Mouse (Mus musculus) kidney, adult 2 months (tissue): ENCODE results near the gene Hnrnpul2.

ENCODE experiments used
- CTCF ChIP-seq: fragments of 200-500 bp; conservative IDR thresholded peaks from 2 replicates; pipeline ENCODE4 v1.5.1; 2011; ENCODE audit warnings: low read depth, mild to moderate bottlenecking, control low read depth, low read length, moderate library complexity, mixed read lengths; ENCODE audit not compliant: insufficient read depth, insufficient read length
- POLR2A ChIP-seq: fragments of 200-500 bp; IDR thresholded peaks from one replicate; pipeline ENCODE4 v1.6.1; 2011; ENCODE audit warnings: low read depth, low read length, control low read depth

GRCm38 (mm10) chr19:8872266-8872840 is 52.5 kb downstream of the Hnrnpul2 start:
- TF ChIP-seq CTCF (no peak), POLR2A (no peak)
